Mouse (Mus musculus) cerebellum, adult 11 months (tissue): Measurements from ENCODE around the gene Ccnb2.

ENCODE experiments used
- DNase-seq: peaks from one replicate; pipeline ENCODE4 v3.0.0; 2022

Ccnb2 gene

DNA sequence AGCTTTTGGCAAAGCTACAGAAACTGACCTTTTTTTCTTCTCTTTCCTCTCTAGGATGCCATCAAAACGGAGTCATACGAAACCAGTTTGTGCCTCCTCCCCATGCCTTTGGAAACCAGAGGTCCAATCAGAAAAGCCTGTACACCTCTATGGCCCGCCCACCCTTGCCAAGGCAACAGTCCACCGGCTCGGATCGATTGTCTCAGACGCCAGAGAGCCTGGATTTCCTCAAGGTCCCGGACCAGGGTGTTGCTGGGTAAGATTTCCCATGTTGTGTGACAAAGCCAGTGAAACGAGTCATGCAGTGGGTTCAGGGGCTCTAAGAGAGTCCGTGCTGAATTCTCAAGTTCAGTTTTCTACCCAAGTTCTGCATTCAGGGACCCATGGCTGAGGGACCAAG lies 37.6 kb downstream of the Ccnb2 start:
- no peak for DNase-seq

DNA sequence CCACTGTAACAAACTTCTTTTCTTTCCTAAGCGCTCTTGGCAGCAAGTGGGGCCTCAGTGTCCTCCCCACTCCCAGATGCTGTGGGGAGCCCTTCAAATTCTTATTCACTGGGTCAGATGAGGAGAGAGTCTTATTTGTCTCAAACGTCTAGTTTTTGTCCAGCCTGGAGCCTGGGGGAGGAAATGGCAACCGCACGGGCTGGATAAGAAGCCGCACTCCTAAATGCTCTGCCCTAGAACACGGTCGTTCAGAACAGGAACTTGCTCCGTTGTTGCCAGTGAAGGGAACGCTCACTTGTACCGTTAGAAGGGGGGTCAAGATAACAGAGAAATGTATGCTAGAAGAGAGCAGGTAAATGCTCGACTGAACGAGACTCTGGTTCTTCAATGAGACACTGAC lies 39.3 kb downstream of the Ccnb2 start:
- no peak for DNase-seq

DNA sequence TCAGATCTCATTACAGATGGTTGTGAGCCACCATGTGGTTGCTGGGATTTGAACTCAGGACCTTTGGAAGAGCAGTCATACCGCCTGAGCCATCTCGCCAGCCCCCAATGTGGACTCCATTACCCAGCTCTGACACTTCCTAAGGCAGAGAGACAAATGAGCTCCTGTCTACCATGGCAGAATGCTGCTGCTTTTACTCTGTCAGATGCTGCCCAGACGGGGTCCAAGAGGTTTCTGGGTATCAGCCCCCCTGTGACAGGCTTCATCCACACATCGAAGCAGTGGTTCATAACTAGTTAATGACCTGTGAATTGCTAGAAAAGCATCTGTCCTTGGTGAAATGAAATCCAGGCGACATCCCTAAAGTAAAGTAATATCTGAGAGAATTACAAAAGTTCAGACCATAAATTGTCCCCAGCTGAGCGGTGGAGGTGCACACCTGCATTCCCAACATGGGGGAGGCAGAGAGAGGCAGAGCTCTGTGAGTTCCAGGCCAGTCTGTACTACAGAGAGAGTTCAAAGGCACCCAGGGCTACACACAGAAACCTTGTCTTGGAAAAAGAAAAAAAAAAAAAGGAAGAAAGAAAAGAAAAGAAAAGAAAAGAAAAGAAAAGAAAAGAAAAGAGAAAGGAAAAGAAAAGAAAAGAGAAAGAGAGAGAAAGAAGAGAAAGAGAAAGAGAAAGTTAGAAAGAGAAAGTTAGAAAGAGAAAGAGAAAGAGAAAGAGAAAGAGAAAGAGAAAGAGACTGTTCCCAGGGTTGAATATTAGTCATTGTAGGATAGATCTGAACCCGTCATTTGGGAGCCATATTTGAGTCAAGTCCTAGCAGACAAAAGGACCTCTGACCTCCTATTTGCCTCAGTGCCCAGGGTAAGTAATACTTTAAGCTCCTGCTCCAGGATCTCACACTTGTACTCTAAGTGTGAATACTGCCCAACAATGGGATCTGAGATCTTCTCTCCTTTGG lies 41.6 kb downstream of the Ccnb2 start:
- DNase-seq, result no peak

DNA sequence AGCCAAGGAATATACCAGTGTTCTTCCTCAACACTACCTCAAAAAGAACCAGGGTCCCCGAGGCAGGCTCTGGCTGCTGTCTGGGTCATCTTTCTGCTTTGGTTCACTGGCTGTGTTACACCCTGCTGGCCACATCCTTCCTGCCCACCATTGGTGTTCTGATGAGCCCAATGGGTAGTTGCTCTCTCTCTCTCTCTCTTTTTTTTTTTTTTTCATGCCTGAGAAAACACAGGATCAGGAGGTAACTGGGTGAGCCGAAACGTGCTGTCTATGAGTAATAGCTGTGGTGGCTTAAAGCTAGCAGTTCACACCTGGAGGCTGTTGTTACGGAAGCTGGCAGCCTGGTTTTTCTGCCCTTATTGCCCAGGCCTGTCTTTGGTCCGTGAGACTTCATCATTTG lies 49.7 kb downstream of the Ccnb2 start:
- no peak for DNase-seq

DNA sequence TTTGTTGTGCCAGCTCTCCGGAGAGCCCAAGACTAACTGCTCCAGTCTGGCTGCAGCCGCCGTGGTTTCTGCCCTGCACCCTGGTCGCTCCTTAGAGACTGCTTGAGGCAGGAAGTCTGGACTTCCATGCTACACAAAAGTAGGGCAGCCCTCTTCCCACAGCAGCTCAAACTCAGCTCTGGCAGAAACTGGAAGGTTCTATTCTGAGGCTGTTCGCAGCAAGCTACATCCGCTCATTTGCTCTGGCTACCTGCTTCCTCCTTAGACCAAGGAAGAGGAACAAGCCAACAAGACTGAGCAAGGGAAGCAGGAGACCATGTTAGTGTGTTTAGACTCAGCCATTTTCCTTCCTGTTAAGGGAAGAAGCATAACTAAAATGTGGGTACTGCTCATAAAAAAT lies 54.4 kb downstream of the Ccnb2 start:
- DNase-seq, result no peak

DNA sequence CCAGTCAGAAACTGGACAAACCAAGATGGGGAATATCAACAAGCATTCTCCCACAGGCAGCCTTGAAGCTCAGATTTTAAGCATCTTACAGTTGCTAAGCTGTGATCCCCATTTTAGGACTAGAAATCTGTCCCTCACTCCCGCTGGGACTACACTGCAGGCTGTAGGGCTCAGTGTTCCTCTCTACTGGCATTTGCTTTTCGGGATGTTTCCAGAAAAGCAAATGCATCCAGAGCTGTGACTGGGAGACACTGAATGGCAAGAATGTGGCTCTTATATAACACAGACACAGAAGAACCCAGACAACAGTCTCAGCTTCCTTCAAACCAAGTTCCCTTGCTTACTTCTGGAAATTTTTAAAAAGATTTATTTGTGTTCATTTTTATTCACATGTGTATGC lies 55.4 kb downstream of the Ccnb2 start:
- no peak for DNase-seq

DNA sequence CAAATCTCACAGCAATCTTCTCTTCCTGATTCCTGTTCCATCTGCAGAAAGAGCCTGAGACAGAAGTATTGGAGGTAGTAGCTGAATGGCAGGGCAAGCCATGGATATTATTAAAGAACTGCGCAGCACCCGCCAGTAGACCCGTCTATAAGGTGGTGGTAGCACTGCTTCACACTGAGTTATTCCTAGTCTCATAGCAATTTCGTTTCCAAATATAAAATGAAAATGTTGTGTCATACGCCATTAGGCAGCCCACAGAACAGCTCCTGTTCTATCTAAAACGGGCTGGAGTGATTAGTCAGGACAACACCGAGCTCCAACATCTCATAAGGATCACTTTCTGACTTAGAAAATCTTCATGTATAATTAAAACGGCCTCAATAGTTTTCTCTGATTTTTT lies 56.6 kb downstream of the Ccnb2 start:
- DNase-seq, result no peak

DNA sequence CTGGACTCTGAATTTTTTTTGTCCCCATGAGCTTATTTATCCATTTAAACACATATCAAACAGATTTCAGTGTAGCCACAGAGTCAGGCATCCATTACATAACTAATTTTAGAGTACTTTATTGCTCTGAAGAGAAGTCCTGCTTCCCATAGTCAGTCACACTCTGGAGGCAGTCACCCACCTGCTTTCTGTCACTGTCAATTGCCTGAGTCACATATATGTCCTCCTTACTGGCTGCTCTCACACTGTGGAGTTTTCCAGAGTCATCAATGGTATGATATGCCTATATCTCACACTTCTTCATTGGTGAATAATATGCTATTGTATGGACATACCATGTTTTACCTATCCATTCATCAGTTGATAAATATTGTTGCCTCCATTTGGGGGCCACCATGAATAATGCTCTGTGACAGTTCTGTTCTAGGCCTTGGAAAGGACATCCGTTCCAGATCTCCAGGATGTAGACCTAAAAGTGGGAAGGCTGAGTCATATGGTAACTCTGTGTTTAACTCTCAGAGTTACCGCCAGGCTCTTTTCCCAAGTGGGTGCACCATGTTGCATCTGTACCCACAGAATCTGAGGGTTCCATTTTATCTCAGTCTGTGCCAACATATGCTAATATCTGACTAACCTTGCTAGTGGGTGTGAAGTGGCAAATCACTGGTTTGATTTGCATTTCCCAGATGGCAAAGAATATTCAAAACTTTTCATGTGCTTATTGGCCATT lies 61.8 kb downstream of the Ccnb2 start:
- DNase-seq, result no peak
